Mouse (Mus musculus) lung, embryonic 15.5 days (tissue): Measurements from ENCODE around the gene Ndufv3. TPM values are rescaled to one million over a fixed set of nuclear protein-coding genes. Genes with fewer than 3 reads are reported as not detected.
"Not testable (repeated sequence)": the region's sequence is repeated elsewhere in the genome, so short reads cannot be mapped to it uniquely, and the experiment has no call there.

Experiments
- ATAC-seq: fragments of 200-750 bp; cut with Nextera tagmentation; 2 replicates; pipeline ENCODE4 v1.8.0; 2017; ENCODE audit warnings: moderate number of reproducible peaks, borderline replicate concordance; ENCODE audit not compliant: low FRiP score, low TSS enrichment; ENCODE audit errors: extremely low read depth
- H3K27ac ChIP-seq: fragments of 300-500 bp; sonication (generic); 2 replicates; pipeline ENCODE4 v1.5.1; 2015; ENCODE audit warnings: moderate library complexity, mild to moderate bottlenecking, inconsistent platforms
- H3K27me3 ChIP-seq: fragments of 300-500 bp; sonication (generic); 2 replicates; pipeline ENCODE4 v1.6.1; 2015; ENCODE audit warnings: inconsistent platforms
- H3K36me3 ChIP-seq: fragments of 300-500 bp; sonication (generic); 2 replicates; pipeline ENCODE4 v1.6.1; 2015; ENCODE audit warnings: inconsistent platforms
- H3K4me1 ChIP-seq: fragments of 300-500 bp; sonication (generic); 2 replicates; pipeline ENCODE4 v1.6.1; 2015; ENCODE audit warnings: inconsistent platforms
- H3K4me2 ChIP-seq: fragments of 300-500 bp; sonication (generic); 2 replicates; pipeline ENCODE4 v1.6.1; 2015; ENCODE audit warnings: inconsistent platforms, mild to moderate bottlenecking, moderate library complexity
- H3K4me3 ChIP-seq: fragments of 300-500 bp; sonication (generic); 2 replicates; pipeline ENCODE4 v1.5.1; 2015; ENCODE audit warnings: mild to moderate bottlenecking, inconsistent platforms
- H3K9ac ChIP-seq: fragments of 300-500 bp; sonication (generic); 2 replicates; pipeline ENCODE4 v1.6.1; 2015; ENCODE audit warnings: inconsistent platforms
- H3K9me3 ChIP-seq: fragments of 300-500 bp; sonication (generic); 2 replicates; pipeline ENCODE4 v1.6.1; 2016; ENCODE audit warnings: inconsistent platforms
- WGBS: fragments of 180-500 bp; shearing (Covaris S2); methylation state at CpG from one replicate; pipeline ENCODE4 v1.1.7; 2015; 5-methylcytosine and 5-hydroxymethylcytosine counted together
- polyA plus RNA-seq: library from polyadenylated mRNA; unstranded; fragments of >200 nt; fragmentation: Nextera tagmentation; extraction: Ambion mirVana; gene quantifications from 2 replicates; pipeline ENCODE4 v1.2.1, GENCODE M21; 2015

Ndufv3 gene
- polyA plus RNA-seq, 1 experiment from 2014 or later: 237 TPM

DNA sequence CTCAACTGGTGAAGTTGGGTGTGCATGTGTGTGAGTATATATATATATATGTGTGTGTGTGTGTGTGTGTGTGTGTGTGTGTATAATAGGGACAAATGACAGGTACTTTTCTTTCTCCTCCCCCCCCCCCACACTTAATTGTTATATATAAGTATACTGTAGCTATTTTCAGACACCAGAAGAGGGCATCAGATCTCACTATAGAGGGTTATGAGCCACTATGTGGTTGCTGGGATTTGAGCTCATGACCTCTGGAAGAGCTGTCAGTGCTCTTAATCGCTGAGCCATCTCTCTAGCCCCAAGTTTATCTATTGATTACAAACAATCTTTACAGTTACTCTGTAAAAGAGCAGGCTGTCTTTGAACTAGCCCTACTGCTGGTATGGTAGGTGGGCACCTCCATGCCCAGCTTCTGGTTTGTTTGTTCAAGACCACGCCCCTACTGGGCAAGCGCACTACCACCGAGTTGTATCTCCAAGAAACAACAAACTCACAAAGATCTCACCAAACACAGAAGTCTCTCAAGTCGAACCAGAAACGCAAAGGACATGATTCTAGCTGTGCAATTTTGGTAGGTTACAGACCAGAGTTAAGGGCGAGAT, 470 bp upstream of the Ndufv3 start:
- no peaks in the 10 kb centered on the region for H3K9me3 ChIP-seq
- H3K9ac ChIP-seq: no peak overlapping the region
- H3K4me2 ChIP-seq: peak overlapping the region; percentile 72
- H3K4me3 ChIP-seq: peak overlapping the region; percentile 79
- WGBS: 3% methylated on average over 7 of the region's 7 CpGs
- ATAC-seq: no peak
- no peaks in the 10 kb centered on the region for H3K27me3 ChIP-seq
- H3K36me3 ChIP-seq: peaks cover 9% of the 10 kb centered on the region; the same call in 1 of the 2 replicates
- H3K4me1 ChIP-seq: peaks cover 12% of the 10 kb centered on the region
- peak overlapping the region; percentile 32; the same call in 1 of the 2 replicates for H3K27ac ChIP-seq

DNA sequence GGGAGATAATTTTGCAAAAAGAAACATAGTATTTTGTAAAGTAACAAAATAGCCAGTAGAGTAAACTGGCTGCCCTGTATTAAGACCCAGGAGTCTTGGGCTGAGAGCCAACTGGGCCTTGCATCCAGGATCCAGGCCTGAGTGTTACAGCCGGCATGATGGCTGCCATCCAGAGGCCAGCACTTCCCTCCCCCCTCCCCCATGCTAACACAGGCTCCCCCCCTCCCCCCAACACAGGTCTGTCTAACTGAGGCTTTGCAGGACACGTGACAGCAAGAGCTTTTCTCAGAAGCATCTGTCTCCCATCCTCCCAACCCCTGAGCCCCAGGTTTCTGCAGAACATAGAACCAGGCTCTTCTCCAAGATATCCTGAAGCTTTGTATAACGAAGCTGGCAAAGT, 980 bp downstream of the Ndufv3 start:
- H3K36me3 ChIP-seq: peaks cover 9% of the 10 kb centered on the region; the same call in 1 of the 2 replicates
- H3K4me3 ChIP-seq: peak overlapping the region; percentile 79
- WGBS: 15% methylated on average over 3 of the region's 3 CpGs
- peak overlapping the region; percentile 72 for H3K4me2 ChIP-seq
- H3K4me1 ChIP-seq: peaks cover 12% of the 10 kb centered on the region
- no peaks in the 10 kb centered on the region for H3K9me3 ChIP-seq
- ATAC-seq: no peak
- H3K27me3 ChIP-seq: no peaks in the 10 kb centered on the region
- H3K9ac ChIP-seq: peak overlapping the region; percentile 70; the same call in 1 of the 2 replicates
- H3K27ac ChIP-seq: peak overlapping the region; percentile 78

DNA sequence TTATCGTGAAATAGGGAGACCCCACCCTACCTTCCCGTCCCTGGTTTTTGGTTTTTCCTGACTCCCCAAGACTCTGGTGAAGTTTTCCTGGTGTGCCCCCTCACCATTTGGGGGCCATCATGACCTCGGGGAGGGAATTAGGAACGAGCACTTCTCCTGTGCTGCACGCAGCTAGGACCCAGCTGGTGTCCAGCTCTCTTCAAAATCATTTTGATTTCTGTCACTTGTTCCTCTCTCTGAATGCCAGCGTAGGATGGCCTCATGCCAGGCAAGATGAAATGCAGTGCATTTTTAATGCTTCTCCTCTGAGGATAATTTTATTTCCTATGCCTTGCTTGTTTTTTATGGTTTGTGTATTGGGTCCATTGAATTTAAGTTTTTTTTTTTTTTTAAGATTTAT, 2.0 kb downstream of the Ndufv3 start:
- no peak overlapping the region for H3K9ac ChIP-seq
- ATAC-seq: no peak

DNA sequence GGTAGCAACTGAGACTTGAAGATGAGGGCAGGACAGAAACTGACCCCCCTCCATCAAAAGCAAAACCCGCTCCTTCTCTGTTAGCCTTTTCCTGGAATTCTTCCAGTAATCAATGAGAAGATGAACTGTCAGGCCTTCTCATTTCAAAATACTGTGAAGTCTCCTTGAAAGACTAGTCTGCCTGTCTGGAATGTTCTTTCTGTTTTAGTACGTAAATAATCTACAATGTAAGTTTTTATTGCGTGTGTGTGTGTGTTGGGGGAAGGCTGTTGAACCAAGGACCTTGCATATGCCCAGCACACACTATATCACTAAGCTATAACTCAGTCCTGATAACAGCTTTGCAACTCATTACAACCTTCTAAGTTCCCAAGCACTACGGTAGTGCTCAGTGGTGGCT, 5.2 kb downstream of the Ndufv3 start:
- Histone ChIP-seq H3K36me3 (peaks cover 40% of the 10 kb centered on the region), H3K4me2 (no peak overlapping the region), H3K4me1 (peaks cover 12% of the 10 kb centered on the region), H3K27ac (no peak overlapping the region), H3K9ac (no peak overlapping the region), H3K4me3 (no peak overlapping the region), H3K27me3 (no peaks in the 10 kb centered on the region), H3K9me3 (no peaks in the 10 kb centered on the region)
- no peak for ATAC-seq
- WGBS: 72% methylated on average over 4 of the region's 4 CpGs

More for the DNA sequence above, 2.0 kb downstream of the Ndufv3 start:
- H3K27me3 ChIP-seq: no peaks in the 10 kb centered on the region
- H3K36me3 ChIP-seq: peaks cover 13% of the 10 kb centered on the region
- no peaks in the 10 kb centered on the region for H3K9me3 ChIP-seq
- no peak overlapping the region for H3K4me3 ChIP-seq
- no peak overlapping the region for H3K27ac ChIP-seq
- 82% methylated on average over 6 of the region's 6 CpGs for WGBS
- no peak overlapping the region for H3K4me2 ChIP-seq
- peaks cover 12% of the 10 kb centered on the region for H3K4me1 ChIP-seq

DNA sequence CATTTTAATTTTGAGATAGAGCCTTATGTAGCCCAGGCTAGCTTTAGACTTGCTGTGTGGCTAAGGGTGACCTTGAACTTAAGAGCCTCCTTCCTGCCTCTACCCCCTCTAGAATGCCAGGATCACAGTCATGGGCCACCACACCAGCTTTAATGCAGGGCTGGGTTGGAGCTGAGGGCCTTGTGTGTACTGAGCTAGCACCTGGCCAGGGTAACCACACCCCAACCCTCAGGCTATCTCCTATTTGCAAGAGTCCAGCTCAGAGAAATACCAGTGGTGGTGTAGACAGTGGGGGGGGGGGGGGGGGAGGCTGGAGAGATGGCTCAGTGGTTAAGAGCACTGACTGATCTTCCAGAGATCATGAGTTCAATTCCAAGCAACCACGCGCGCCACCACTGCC, 5.9 kb downstream of the Ndufv3 start:
- no peak overlapping the region for H3K4me2 ChIP-seq
- H3K27ac ChIP-seq: no peak overlapping the region
- no peaks in the 10 kb centered on the region for H3K9me3 ChIP-seq
- no peak for ATAC-seq
- H3K4me3 ChIP-seq: no peak overlapping the region
- no peaks in the 10 kb centered on the region for H3K27me3 ChIP-seq
- peaks cover 12% of the 10 kb centered on the region for H3K4me1 ChIP-seq
- H3K9ac ChIP-seq: no peak overlapping the region
- WGBS: 98% methylated on average over 3 of the region's 3 CpGs
- peaks cover 44% of the 10 kb centered on the region for H3K36me3 ChIP-seq

DNA sequence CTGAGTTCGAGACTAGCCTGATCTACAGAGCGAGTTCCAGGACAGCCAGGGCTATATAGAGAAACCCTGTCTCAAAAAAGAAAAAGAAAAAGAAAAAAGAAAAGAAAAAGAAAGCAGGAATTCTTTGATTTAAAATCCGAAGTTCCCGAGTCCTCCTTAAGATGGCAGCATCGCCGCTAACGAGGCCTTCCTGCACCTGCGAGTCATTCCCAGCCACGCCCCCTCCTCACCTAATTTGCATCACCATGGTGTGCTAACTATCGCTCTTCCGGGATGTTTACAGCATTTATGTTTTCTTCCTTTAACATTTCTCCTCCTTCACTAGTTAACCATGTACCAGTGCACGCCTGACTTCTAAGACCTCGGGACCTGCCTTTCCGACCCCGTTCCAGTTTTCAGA, 9.4 kb downstream of the Ndufv3 start:
- no peaks in the 10 kb centered on the region for H3K27me3 ChIP-seq
- ATAC-seq: no peak
- H3K4me2 ChIP-seq: peak overlapping the region; percentile 26; the same call in 1 of the 2 replicates
- H3K9me3 ChIP-seq: no peaks in the 10 kb centered on the region
- WGBS: 33% methylated on average over 15 of the region's 15 CpGs
- H3K36me3 ChIP-seq: peaks cover 50% of the 10 kb centered on the region
- no peak overlapping the region for H3K27ac ChIP-seq
- no peak overlapping the region for H3K4me3 ChIP-seq
- no peaks in the 10 kb centered on the region for H3K4me1 ChIP-seq
- H3K9ac ChIP-seq: no peak overlapping the region

DNA sequence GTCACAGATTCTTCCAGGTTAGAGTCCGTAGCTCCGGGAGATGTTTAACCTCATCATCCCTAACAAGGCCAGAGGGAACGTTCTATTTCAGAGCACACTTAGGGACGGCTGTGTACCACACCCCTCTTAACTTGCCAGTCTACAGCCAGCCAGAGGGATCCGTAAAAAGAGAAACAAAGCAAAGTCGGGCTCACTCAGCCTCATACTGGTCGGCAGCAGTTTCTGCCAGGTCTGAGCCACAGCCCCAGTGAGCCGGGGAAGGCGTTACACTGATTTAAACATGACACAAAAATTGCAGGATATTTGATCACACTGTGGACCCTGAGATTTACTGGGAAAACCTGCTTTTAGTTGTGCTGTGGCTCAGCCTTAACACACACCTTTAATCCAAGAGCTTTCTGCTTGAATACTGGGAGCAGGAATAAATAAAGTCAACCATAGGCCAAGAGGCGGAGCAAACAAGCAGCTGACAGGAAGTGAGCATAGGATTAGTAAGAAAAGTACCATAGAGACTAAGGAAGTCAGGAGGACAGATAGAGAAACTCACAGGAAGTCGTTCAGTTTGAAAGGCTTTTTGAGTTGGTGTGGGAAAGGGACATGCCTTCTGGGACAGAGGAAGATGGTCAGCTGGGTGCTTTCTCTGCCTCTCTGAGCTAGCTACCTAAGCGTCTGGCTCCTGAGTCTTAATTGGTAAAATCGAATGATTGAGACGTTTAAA, 11.7 kb downstream of the Ndufv3 start:
- H3K4me2 ChIP-seq: no peak overlapping the region
- H3K27ac ChIP-seq: no peak overlapping the region
- ATAC-seq: no peak
- H3K9me3 ChIP-seq: no peaks in the 10 kb centered on the region
- no peaks in the 10 kb centered on the region for H3K27me3 ChIP-seq
- H3K4me3 ChIP-seq: no peak overlapping the region
- H3K4me1 ChIP-seq: peaks cover 11% of the 10 kb centered on the region
- no peak overlapping the region for H3K9ac ChIP-seq
- peaks cover 49% of the 10 kb centered on the region for H3K36me3 ChIP-seq
- WGBS: 80% methylated on average over 14 of the region's 14 CpGs

DNA sequence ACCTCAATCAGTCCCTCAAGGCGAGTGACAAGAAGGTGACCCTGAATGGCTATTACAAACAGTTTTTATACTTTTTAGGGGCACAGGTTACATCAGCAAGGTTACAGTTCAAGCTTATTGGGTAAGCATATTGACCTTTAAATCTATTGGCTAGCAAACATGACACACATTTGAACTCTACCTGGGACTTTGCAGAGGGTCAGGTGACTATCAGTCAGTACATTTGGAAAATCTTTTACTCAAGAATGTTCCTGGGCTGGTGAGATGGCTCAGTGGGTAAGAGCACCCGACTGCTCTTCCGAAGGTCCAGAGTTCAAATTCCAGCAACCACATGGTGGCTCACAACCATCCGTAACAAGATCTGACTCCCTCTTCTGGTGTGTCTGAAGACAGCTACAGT, 12.4 kb downstream of the Ndufv3 start:
- not testable (repeated sequence) for H3K27me3 ChIP-seq, ATAC-seq, H3K27ac ChIP-seq, H3K4me3 ChIP-seq, H3K9me3 ChIP-seq, H3K9ac ChIP-seq, H3K4me2 ChIP-seq
- peaks cover 11% of the 10 kb centered on the region for H3K4me1 ChIP-seq
- H3K36me3 ChIP-seq: peaks cover 42% of the 10 kb centered on the region
- WGBS: 87% methylated on average over 4 of the region's 4 CpGs

DNA sequence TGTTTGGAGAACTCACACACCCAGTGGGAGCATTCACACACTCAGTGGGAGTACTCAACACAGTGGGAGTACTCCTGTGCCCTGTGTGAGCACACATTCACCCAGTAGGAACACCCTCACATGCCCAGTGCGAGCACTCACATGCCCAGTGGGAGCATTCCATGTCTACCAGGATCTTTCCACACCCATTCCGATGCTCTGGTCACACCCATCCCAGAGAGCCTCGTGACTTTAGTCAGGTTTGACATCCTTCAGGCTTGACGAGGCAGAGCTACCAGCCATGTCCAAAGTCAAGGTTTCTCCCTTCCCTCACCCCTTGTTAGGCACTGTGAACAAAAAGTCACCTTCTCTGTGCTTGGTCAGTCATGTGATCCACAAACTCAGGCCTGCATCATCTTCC, 15.4 kb downstream of the Ndufv3 start:
- no peak overlapping the region for H3K9ac ChIP-seq
- peak; percentile 50 for ATAC-seq
- H3K27me3 ChIP-seq: no peaks in the 10 kb centered on the region
- H3K27ac ChIP-seq: peak overlapping the region; percentile 77
- WGBS: 62% methylated on average over 4 of the region's 4 CpGs
- H3K4me1 ChIP-seq: peaks cover 11% of the 10 kb centered on the region
- peaks cover 19% of the 10 kb centered on the region for H3K36me3 ChIP-seq
- H3K9me3 ChIP-seq: no peaks in the 10 kb centered on the region
- H3K4me3 ChIP-seq: no peak overlapping the region
- no peak overlapping the region for H3K4me2 ChIP-seq

DNA sequence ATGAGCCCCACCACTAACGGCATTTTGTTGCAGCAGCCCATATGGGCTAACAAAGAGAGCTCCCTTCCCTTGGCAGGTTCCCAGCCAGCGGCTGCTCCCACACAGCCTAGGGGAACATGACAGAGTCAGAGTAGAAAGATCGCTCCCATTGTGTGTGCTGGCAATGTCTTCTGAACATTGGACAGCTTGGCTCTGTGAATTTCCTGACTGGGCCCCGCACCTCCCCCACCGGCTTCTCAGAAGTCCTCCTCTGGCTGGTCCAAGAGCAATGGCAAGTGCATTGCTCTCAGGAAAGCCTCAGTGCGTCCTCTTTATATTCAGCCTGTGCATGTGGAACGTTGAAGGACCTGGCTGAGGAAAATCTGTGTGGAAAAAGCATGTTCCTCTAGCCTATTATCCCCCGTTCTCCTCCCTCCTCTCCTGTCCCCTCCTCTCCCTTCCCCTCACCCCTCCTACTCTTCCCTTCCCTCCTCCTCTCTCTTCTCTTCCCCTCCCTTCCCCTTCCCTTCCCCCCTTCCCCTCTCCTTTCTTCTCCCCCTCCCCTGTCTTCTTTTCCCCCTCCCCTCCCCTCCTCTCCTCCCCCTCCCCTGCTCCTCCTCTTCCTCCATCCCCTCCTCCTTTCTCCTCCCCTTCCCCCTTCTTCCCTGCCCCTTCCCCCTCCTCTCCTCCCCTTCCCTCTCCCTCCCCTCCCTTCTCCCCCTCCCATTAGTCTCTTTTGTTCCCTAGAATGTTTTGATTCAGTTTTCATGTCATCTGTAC, 16.1 kb downstream of the Ndufv3 start:
- Histone ChIP-seq H3K9me3 (no peaks in the 10 kb centered on the region), H3K4me2 (no peak overlapping the region), H3K36me3 (peaks cover 12% of the 10 kb centered on the region), H3K4me1 (peaks cover 11% of the 10 kb centered on the region), H3K9ac (no peak overlapping the region), H3K27ac (peak overlapping the region; percentile 77), H3K27me3 (no peaks in the 10 kb centered on the region), H3K4me3 (no peak overlapping the region)
- ATAC-seq: peak; percentile 82
- WGBS: 20% methylated on average over 8 of the region's 8 CpGs

DNA sequence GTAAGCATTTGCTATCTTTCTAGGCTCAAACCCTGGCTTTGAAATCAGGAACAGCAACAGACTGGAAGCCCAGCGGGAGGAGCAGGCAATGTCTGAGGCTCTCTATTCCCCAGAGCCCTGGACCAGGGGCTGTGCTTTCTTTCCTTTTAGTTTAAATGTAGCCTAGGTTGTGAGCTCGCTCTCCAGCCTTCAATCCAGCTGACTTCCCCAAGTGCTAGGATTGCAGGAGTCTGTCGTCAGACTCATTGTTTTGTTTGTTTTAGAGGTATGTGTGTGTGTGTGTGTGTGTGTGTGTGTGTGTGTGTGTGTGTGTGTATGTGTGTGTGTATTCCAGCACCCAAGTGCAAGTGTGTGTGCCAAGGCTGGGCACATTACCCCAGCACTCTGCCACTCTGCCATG, 20.2 kb downstream of the Ndufv3 start:
- Histone ChIP-seq H3K9me3 (no peaks in the 10 kb centered on the region), H3K27me3 (no peaks in the 10 kb centered on the region), H3K36me3 (no peaks in the 10 kb centered on the region), H3K4me2 (no peak overlapping the region), H3K4me3 (no peak overlapping the region), H3K27ac (no peak overlapping the region), H3K4me1 (peaks cover 10% of the 10 kb centered on the region), H3K9ac (no peak overlapping the region)
- ATAC-seq: no peak
- 53% methylated on average over 3 of the region's 3 CpGs for whole genome bisulfite sequencing
